In genomic region chr11:103193825-103194168, GRCm38 (mm10) we compare ENCODE assay signal across 16 mouse cellular contexts. TPM values are rescaled to one million over a fixed set of nuclear protein-coding genes. Genes with fewer than 3 reads are reported as not detected.
"Had no signal": no experiment of that assay in that cellular context is flagged by ENCODE, and none has a peak within 500 bp of the region (broad histone marks: within the 10 kb centered on the region; RNA-seq: fewer than 3 reads in every experiment).

No protein-coding gene starts in this region.

- H3K4me3 ChIP-seq: liver, embryonic 15.5 days; stomach, embryonic 15.5 days had no signal

- H3K27ac ChIP-seq: kidney, postnatal 0 days; limb, embryonic 10.5 days; liver, embryonic 15.5 days; neural tube, embryonic 13.5 days; stomach, embryonic 15.5 days had no signal

- DNase-seq: kidney, adult 8-10 months; kidney, postnatal 4 days; lung, adult 2 months; retina, postnatal 1 day; thymus, postnatal 4 days had no signal

- H3K36me3 ChIP-seq: limb, embryonic 10.5 days; liver, embryonic 15.5 days; stomach, embryonic 15.5 days had no signal

- H3K9me3 ChIP-seq: limb, embryonic 10.5 days; liver, embryonic 15.5 days; neural tube, embryonic 13.5 days; stomach, embryonic 15.5 days had no signal

- H3K4me1 ChIP-seq: liver, embryonic 15.5 days had no signal

RNA-seq across cellular contexts. Expression of gene 1700023F06Rik, which starts 14.6 kb away (rescaled TPM):
- total RNA-seq: megakaryocyte, adult 5-6 weeks had no signal
- polyA plus RNA-seq: spleen, adult 2 months had no signal

RNA-seq across cellular contexts. Expression of gene Spata32, which starts 24.4 kb away (rescaled TPM):
- total RNA-seq: megakaryocyte, adult 5-6 weeks had no signal
- polyA plus RNA-seq: kidney, postnatal 0 days; limb, embryonic 10.5 days; limb, embryonic 14.5 days; liver, embryonic 11.5 days; liver, embryonic 15.5 days; lung, adult 2 months; lung, postnatal 0 days; midbrain, embryonic 11.5 days; spleen, adult 2 months; stomach, embryonic 15.5 days had no signal
